Mouse (Mus musculus) adrenal gland, postnatal 25 days (tissue): Measurements from ENCODE around the gene Gm45021. TPM values are rescaled to one million over a fixed set of nuclear protein-coding genes. Genes with fewer than 3 reads are reported as not detected.

Experiments used
- DNase-seq: peaks from one replicate; pipeline ENCODE4 v3.0.0; 2021; ENCODE audit warnings: mixed read lengths
- total RNA-seq: library from RNA; stranded (reverse); gene quantifications from 2 replicates; pipeline ENCODE4 v1.2.3, GENCODE M21; 2021

Gene Gm45021
- total RNA-seq, 1 experiment from 2014 or later: not detected

- DNase-seq: no peak
These were observed 69.3 kb downstream of the Gm45021 start for GRCm38 (mm10) chr6:48658721-48659120.

Other genes starting within 250 kb of the Gm45021 start
- gene Krba1, start 194.0 kb upstream of the Gm45021 start, total RNA-seq: 45.9 and 64.1 TPM in 2 replicates
- 51.0 and 72.4 TPM in 2 replicates for gene Zfp467, start 143.8 kb upstream of the Gm45021 start, total RNA-seq
- gene Sspo, start 141.4 kb upstream of the Gm45021 start, total RNA-seq: 3.5 and 5.1 TPM in 2 replicates
- gene Atp6v0e2, start 52.0 kb upstream of the Gm45021 start, total RNA-seq: 51.6 and 58.2 TPM in 2 replicates
- gene Lrrc61, start 34.8 kb upstream of the Gm45021 start, total RNA-seq: 43.3 and 59.5 TPM in 2 replicates
- gene Rarres2, start 16.8 kb upstream of the Gm45021 start, total RNA-seq: 28.6 and 36.8 TPM in 2 replicates
- 66.1 and 67.8 TPM in 2 replicates for gene Repin1, start 4.3 kb downstream of the Gm45021 start, total RNA-seq
- not detected in 2 replicates for gene Gm44965, start 4.3 kb downstream of the Gm45021 start, total RNA-seq
- gene Zfp775, start 12.5 kb downstream of the Gm45021 start, total RNA-seq: 8.2 and 15.4 TPM in 2 replicates
- 1.7 and 3.4 TPM in 2 replicates for gene AI854703, start 37.2 kb downstream of the Gm45021 start, total RNA-seq
- 9.9 and 13.7 TPM in 2 replicates for gene Gimap8, start 57.6 kb downstream of the Gm45021 start, total RNA-seq
- gene Gimap9, start 86.5 kb downstream of the Gm45021 start, total RNA-seq: 5.7 and 8.1 TPM in 2 replicates
- gene Gimap4, start 94.9 kb downstream of the Gm45021 start, total RNA-seq: 51.4 and 59.1 TPM in 2 replicates
- gene Gimap6, start 118.6 kb downstream of the Gm45021 start, total RNA-seq: 49.4 and 57.9 TPM in 2 replicates
- 6.7 and 6.9 TPM in 2 replicates for gene Gm28053, start 129.0 kb downstream of the Gm45021 start, total RNA-seq
- 0.33 TPM in 1 of 2 replicates, not detected in the other for gene Gimap7, start 129.0 kb downstream of the Gm45021 start, total RNA-seq
- gene Gimap1, start 149.4 kb downstream of the Gm45021 start, total RNA-seq: 12.9 and 15.5 TPM in 2 replicates
- gene Gimap5, start 156.6 kb downstream of the Gm45021 start, total RNA-seq: 10.5 and 16.2 TPM in 2 replicates
- gene Gimap3, start 181.2 kb downstream of the Gm45021 start, total RNA-seq: 2.4 and 3.5 TPM in 2 replicates